Mouse (Mus musculus) MEL (cell line): ENCODE results near the gene Wdr81. TPM values are rescaled to one million over a fixed set of nuclear protein-coding genes. Genes with fewer than 3 reads are reported as not detected.

Experiments
- DNase-seq: peaks from one replicate; pipeline ENCODE4 v3.0.0; 2011; ENCODE audit warnings: low read depth, low spot score
- H3K27ac ChIP-seq: 2 replicates; pipeline ENCODE4 v1.5.1; 2012; ENCODE audit warnings: low read depth, mild to moderate bottlenecking, control low read depth, low read length, moderate library complexity; ENCODE audit not compliant: control insufficient read depth
- H3K27me3 ChIP-seq, 2 experiments: fragments of 150-350 bp in 1 of 2; sonication (generic) in 1 of 2; 2 replicates each; pipeline ENCODE4 v1.6.1; 2012; ENCODE audit warnings: low read length in 2 of 2, mild to moderate bottlenecking in 2 of 2, improper control_type of control experiment in 1 of 2, moderate library complexity in 1 of 2; ENCODE audit not compliant: insufficient read depth in 2 of 2, control insufficient read depth in 1 of 2
- H3K36me3 ChIP-seq, 2 experiments: 2 replicates each; pipeline ENCODE4 v1.6.1; 2012 to 2014; ENCODE audit warnings: low read length in 2 of 2, improper control_type of control experiment in 1 of 2, inconsistent platforms in 1 of 2, mild to moderate bottlenecking in 1 of 2; ENCODE audit not compliant: insufficient read depth in 2 of 2, control insufficient read depth in 1 of 2
- H3K4me1 ChIP-seq, 2 experiments: fragments of 150-350 bp in 1 of 2; sonication (generic) in 1 of 2; 2 replicates each; pipeline ENCODE4 v1.6.1; 2012; ENCODE audit warnings: low read length in 2 of 2, improper control_type of control experiment in 1 of 2, mild to moderate bottlenecking in 1 of 2; ENCODE audit not compliant: insufficient read depth in 2 of 2, control insufficient read depth in 1 of 2
- H3K4me3 ChIP-seq, 2 experiments: fragments of 150-350 bp in 1 of 2; sonication (generic) in 1 of 2; 2 replicates each; pipeline ENCODE4 v1.5.1; 2012; ENCODE audit warnings: low read depth in 2 of 2, low read length in 2 of 2, mild to moderate bottlenecking in 2 of 2, moderate library complexity in 2 of 2, control low read depth in 1 of 2, improper control_type of control experiment in 1 of 2; ENCODE audit not compliant: control insufficient read depth in 1 of 2, insufficient read depth in 1 of 2
- H3K79me2 ChIP-seq: 2 replicates; pipeline ENCODE4 v1.6.1; 2012; ENCODE audit warnings: mild to moderate bottlenecking, low read length, moderate library complexity; ENCODE audit not compliant: control insufficient read depth, poor library complexity, insufficient read depth
- H3K9ac ChIP-seq: 2 replicates; pipeline ENCODE4 v1.6.1; 2012; ENCODE audit warnings: low read depth, mild to moderate bottlenecking, control low read depth, low read length, moderate library complexity; ENCODE audit not compliant: control insufficient read depth, poor library complexity, severe bottlenecking
- H3K9me3 ChIP-seq: fragments of 150-350 bp; sonication (generic); replicated peaks from 2 replicates; pipeline ENCODE4 v1.6.1; 2012; ENCODE audit warnings: mild to moderate bottlenecking, low read length, improper control_type of control experiment, moderate library complexity; ENCODE audit not compliant: insufficient read depth
- BHLHE40 ChIP-seq: IDR thresholded peaks from 2 replicates; pipeline ENCODE4 v1.6.1; 2012; ENCODE audit warnings: low read depth, mild to moderate bottlenecking, inconsistent platforms, low read length, improper control_type of control experiment, borderline replicate concordance
- CHD1 ChIP-seq: IDR thresholded peaks from 2 replicates; pipeline ENCODE4 v1.6.1; 2012; ENCODE audit warnings: low read depth, mild to moderate bottlenecking, inconsistent platforms, low read length, improper control_type of control experiment
- CHD2 ChIP-seq: IDR thresholded peaks from 2 replicates; pipeline ENCODE4 v1.6.1; 2011; ENCODE audit warnings: low read length, improper control_type of control experiment
- CTCF ChIP-seq, 3 experiments: IDR thresholded peaks in 2 of 3; conservative IDR thresholded peaks in 1 of 3; 2 replicates each; pipeline ENCODE4 v1.5.1; 2011 to 2012; ENCODE audit warnings: low read length in 3 of 3, low read depth in 2 of 3, mild to moderate bottlenecking in 2 of 3, improper control_type of control experiment in 1 of 3, inconsistent platforms in 1 of 3, mixed read lengths in 1 of 3, moderate library complexity in 1 of 3; ENCODE audit not compliant: control insufficient read depth in 1 of 3, insufficient read depth in 1 of 3, poor library complexity in 1 of 3, severe bottlenecking in 1 of 3
- ETS1 ChIP-seq: IDR thresholded peaks from 2 replicates; pipeline ENCODE4 v1.6.1; 2012; ENCODE audit warnings: low read depth, mild to moderate bottlenecking, inconsistent platforms, low read length, improper control_type of control experiment, moderate library complexity
- HCFC1 ChIP-seq: IDR thresholded peaks from 2 replicates; pipeline ENCODE4 v1.6.1; 2012; ENCODE audit warnings: low read depth, mild to moderate bottlenecking, inconsistent platforms, low read length, improper control_type of control experiment, moderate library complexity
- JUND ChIP-seq: IDR thresholded peaks from 2 replicates; pipeline ENCODE4 v1.6.1; 2011; ENCODE audit warnings: low read depth, mild to moderate bottlenecking, improper control_type of control experiment, low read length
- KAT2A ChIP-seq: conservative IDR thresholded peaks from 2 replicates; pipeline ENCODE4 v1.6.1; 2012; ENCODE audit warnings: low read depth, low read length, improper control_type of control experiment, inconsistent platforms
- MAX ChIP-seq: IDR thresholded peaks from 2 replicates; pipeline ENCODE4 v1.6.1; 2011; ENCODE audit warnings: low read length, improper control_type of control experiment
- MAZ ChIP-seq: IDR thresholded peaks from 2 replicates; pipeline ENCODE4 v1.6.1; 2012; ENCODE audit warnings: low read depth, mild to moderate bottlenecking, inconsistent platforms, low read length, improper control_type of control experiment
- MEF2A ChIP-seq: IDR thresholded peaks from 2 replicates; pipeline ENCODE4 v1.6.1; 2014; ENCODE audit warnings: low read depth, mild to moderate bottlenecking, inconsistent platforms, low read length, improper control_type of control experiment; ENCODE audit not compliant: poor library complexity, insufficient replicate concordance, severe bottlenecking; ENCODE audit errors: extremely low read depth
- MXI1 ChIP-seq: IDR thresholded peaks from 2 replicates; pipeline ENCODE4 v1.6.1; 2011; ENCODE audit warnings: mild to moderate bottlenecking, low read depth, low read length, improper control_type of control experiment
- MYC ChIP-seq: IDR thresholded peaks from 2 replicates; pipeline ENCODE4 v1.6.1; 2011; ENCODE audit warnings: low read depth, mild to moderate bottlenecking, low read length, improper control_type of control experiment, moderate library complexity
- POLR2A ChIP-seq, 2 experiments: IDR thresholded peaks; 2 replicates each; pipeline ENCODE4 v1.6.1; 2011 to 2012; ENCODE audit warnings: low read length in 2 of 2, mild to moderate bottlenecking in 2 of 2, control low read depth in 1 of 2, improper control_type of control experiment in 1 of 2, low read depth in 1 of 2, moderate library complexity in 1 of 2; ENCODE audit not compliant: control insufficient read depth in 1 of 2, insufficient read depth in 1 of 2, poor library complexity in 1 of 2
- POLR2AphosphoS2 ChIP-seq: IDR thresholded peaks from 2 replicates; pipeline ENCODE4 v1.6.1; 2011; ENCODE audit warnings: low read length, improper control_type of control experiment
- RAD21 ChIP-seq: IDR thresholded peaks from 2 replicates; pipeline ENCODE4 v1.6.1; 2011; ENCODE audit warnings: mild to moderate bottlenecking, low read depth, low read length, improper control_type of control experiment
- RCOR1 ChIP-seq: IDR thresholded peaks from 2 replicates; pipeline ENCODE4 v1.6.1; 2012; ENCODE audit warnings: low read depth, mild to moderate bottlenecking, inconsistent platforms, low read length, improper control_type of control experiment
- SIN3A ChIP-seq: IDR thresholded peaks from 2 replicates; pipeline ENCODE4 v1.6.1; 2012; ENCODE audit warnings: low read length, improper control_type of control experiment, inconsistent platforms
- SMC3 ChIP-seq: IDR thresholded peaks from 2 replicates; pipeline ENCODE4 v1.6.1; 2011; ENCODE audit warnings: low read depth, low read length, improper control_type of control experiment
- UBTF ChIP-seq: IDR thresholded peaks from 2 replicates; pipeline ENCODE4 v1.6.1; 2012; ENCODE audit warnings: low read depth, mild to moderate bottlenecking, inconsistent platforms, low read length, improper control_type of control experiment, moderate library complexity, borderline replicate concordance; ENCODE audit not compliant: insufficient read depth
- USF1 ChIP-seq: IDR thresholded peaks from 2 replicates; pipeline ENCODE4 v1.6.1; 2014; ENCODE audit warnings: low read depth, mild to moderate bottlenecking, inconsistent platforms, low read length, improper control_type of control experiment, moderate library complexity
- USF2 ChIP-seq, 2 experiments: IDR thresholded peaks; 2 replicates each; pipeline ENCODE4 v1.6.1; 2011 to 2012; ENCODE audit warnings: improper control_type of control experiment in 2 of 2, low read length in 2 of 2, borderline replicate concordance in 1 of 2, inconsistent platforms in 1 of 2, low read depth in 1 of 2, mild to moderate bottlenecking in 1 of 2; ENCODE audit not compliant: insufficient read depth in 1 of 2
- ZC3H11A ChIP-seq: IDR thresholded peaks from 2 replicates; pipeline ENCODE4 v1.6.1; 2012; ENCODE audit warnings: low read depth, mild to moderate bottlenecking, inconsistent platforms, low read length, improper control_type of control experiment
- ZKSCAN1 ChIP-seq: IDR thresholded peaks from 2 replicates; pipeline ENCODE4 v1.6.1; 2012; ENCODE audit warnings: low read depth, mild to moderate bottlenecking, inconsistent platforms, low read length, improper control_type of control experiment, moderate library complexity
- ZMIZ1 ChIP-seq: IDR thresholded peaks from 2 replicates; pipeline ENCODE4 v1.6.1; 2012; ENCODE audit warnings: low read depth, mild to moderate bottlenecking, inconsistent platforms, low read length, improper control_type of control experiment, moderate library complexity
- ZNF384 ChIP-seq: IDR thresholded peaks from 2 replicates; pipeline ENCODE4 v1.6.1; 2012; ENCODE audit warnings: low read depth, mild to moderate bottlenecking, inconsistent platforms, low read length, improper control_type of control experiment
- polyA plus RNA-seq, 2 experiments: library from polyadenylated mRNA; stranded (reverse) in 1 of 2; unstranded in 1 of 2; fragments of >175 nt in 1 of 2; fragments of >200 nt in 1 of 2; gene quantifications; 2 replicates each; pipeline versions ENCODE4 v1.2.1 to v1.2.4; 2012; ENCODE audit warnings: low replicate concordance in 2 of 2, low read depth in 1 of 2; ENCODE audit not compliant: insufficient read length in 2 of 2, insufficient read depth in 1 of 2, missing spikeins in 1 of 2
- total RNA-seq: library from RNA; depleted of rRNA; stranded (reverse); fragments of 300-350 nt; gene quantifications from 2 replicates; pipeline ENCODE4 v1.2.3, GENCODE M21; 2012

The Wdr81 gene
- total and polyA plus RNA-seq, 3 experiments: 7.0 to 13.9 TPM; not detected in 1

DNA sequence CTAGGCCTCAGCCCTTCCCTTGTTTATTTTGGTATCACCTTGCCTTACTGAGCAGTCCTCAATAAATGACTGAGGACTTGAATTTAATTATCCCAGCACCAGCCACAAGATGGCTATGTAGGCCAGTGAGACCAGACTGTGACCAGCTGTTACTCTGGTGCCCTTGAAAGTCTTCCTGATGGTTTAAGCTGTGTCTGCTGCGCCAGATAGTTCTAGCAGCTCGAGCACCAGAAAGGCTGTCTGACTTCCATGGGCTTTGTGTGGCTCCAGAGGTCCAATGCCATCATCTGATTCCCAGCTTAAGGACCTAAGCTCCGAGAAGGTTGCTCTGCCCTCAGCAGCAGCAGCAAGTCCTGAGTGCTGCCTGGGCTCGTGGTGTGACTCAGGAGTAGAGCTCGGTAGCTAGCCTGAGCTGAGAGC is 52.2 kb downstream of the Wdr81 start:
- no peaks in the 10 kb centered on the region for H3K4me1 ChIP-seq
- H3K4me3 ChIP-seq: no peak overlapping the region
- no peaks in the 10 kb centered on the region for H3K79me2 ChIP-seq
- DNase-seq: peak; percentile 55
- no peaks in the 10 kb centered on the region for H3K27me3 ChIP-seq
- H3K36me3 ChIP-seq: no peaks in the 10 kb centered on the region
- no peaks in the 10 kb centered on the region for H3K9me3 ChIP-seq
- no peak overlapping the region for H3K27ac ChIP-seq
- TF ChIP-seq JUND: no peak
- peak; percentile 61 for TF ChIP-seq RAD21
- TF ChIP-seq UBTF: no peak
- no peak for TF ChIP-seq MXI1
- no peak for TF ChIP-seq CHD2
- TF ChIP-seq HCFC1: no peak
- TF ChIP-seq ZC3H11A: peak; percentile 26; the same call in 1 of the 2 replicates
- no peak for TF ChIP-seq USF1
- no peak for TF ChIP-seq ZNF384
- TF ChIP-seq POLR2A (IDR thresholded peaks at IDR 0.05; ENCODE audit: control insufficient read depth in 1 of 2, insufficient read depth in 1 of 2, low read depth in 1 of 2, low read length in 2 of 2, poor library complexity in 1 of 2): no peak
- no peak for TF ChIP-seq BHLHE40
- TF ChIP-seq KAT2A: no peak
- TF ChIP-seq MYC: no peak
- TF ChIP-seq ETS1: no peak
- TF ChIP-seq CTCF (IDR thresholded peaks at IDR 0.05 in 2 of 3, conservative IDR thresholded peaks at IDR 0.05 in 1 of 3; ENCODE audit: control insufficient read depth in 1 of 3, insufficient read depth in 1 of 3, low read depth in 2 of 3, low read length in 3 of 3, poor library complexity in 1 of 3, severe bottlenecking in 1 of 3): peak in 2 of 3 experiments; percentile 23 to 60; a peak in 3 of 6 replicates
- TF ChIP-seq ZKSCAN1: no peak
- TF ChIP-seq SIN3A: no peak
- no peak for TF ChIP-seq USF2 (IDR thresholded peaks at IDR 0.05; ENCODE audit: borderline replicate concordance in 1 of 2, insufficient read depth in 1 of 2, low read depth in 1 of 2, low read length in 2 of 2)
- no peak for TF ChIP-seq MAZ
- TF ChIP-seq POLR2AphosphoS2: no peak
- TF ChIP-seq MEF2A: no peak
- peak; percentile 64 for TF ChIP-seq SMC3
- H3K9ac ChIP-seq: no peak overlapping the region

DNA sequence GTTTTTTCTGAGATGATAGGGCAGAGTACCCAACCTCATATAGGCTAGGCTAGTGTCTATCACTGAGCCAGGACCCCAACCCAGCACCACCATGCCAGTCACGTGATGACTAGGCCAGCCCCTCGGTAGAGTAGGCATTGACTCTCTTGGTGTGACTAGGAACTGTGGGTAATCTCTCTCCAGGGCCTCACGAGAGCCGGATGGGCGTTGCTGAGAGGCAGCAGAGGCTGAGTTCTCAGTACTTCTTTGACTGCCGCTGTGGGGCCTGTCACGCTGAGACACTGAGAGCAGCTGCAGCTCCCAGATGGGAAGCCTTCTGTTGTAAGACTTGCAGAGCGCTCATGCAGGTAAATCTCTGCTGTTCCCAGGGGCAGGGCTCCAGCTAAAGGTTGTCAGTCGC is 54.4 kb downstream of the Wdr81 start:
- no peak for TF ChIP-seq MAX
- TF ChIP-seq RCOR1: no peak
- TF ChIP-seq POLR2A (IDR thresholded peaks at IDR 0.05; ENCODE audit: control insufficient read depth in 1 of 2, insufficient read depth in 1 of 2, low read depth in 1 of 2, low read length in 2 of 2, poor library complexity in 1 of 2): no peak
- no peak for TF ChIP-seq ZMIZ1
- TF ChIP-seq USF2 (IDR thresholded peaks at IDR 0.05; ENCODE audit: borderline replicate concordance in 1 of 2, insufficient read depth in 1 of 2, low read depth in 1 of 2, low read length in 2 of 2): no peak
- no peak for TF ChIP-seq CHD1
- Histone ChIP-seq H3K79me2 (no peaks in the 10 kb centered on the region), H3K36me3 (no peaks in the 10 kb centered on the region), H3K9me3 (no peaks in the 10 kb centered on the region), H3K27ac (no peak overlapping the region), H3K4me1 (no peaks in the 10 kb centered on the region), H3K4me3 (no peak overlapping the region), H3K9ac (no peak overlapping the region), H3K27me3 (no peaks in the 10 kb centered on the region)
- DNase-seq: no peak
